Mouse (Mus musculus) brown adipose tissue, adult 24 weeks (tissue): ENCODE results near the gene Casc3. TPM values are rescaled to one million over a fixed set of nuclear protein-coding genes. Genes with fewer than 3 reads are reported as not detected.

Source experiments
- H3K27ac ChIP-seq: fragments of 200-500 bp; replicated peaks from 2 replicates; pipeline ENCODE4 v1.5.1; 2012; ENCODE audit warnings: low read depth, mild to moderate bottlenecking, low read length
- H3K4me1 ChIP-seq: fragments of 200-500 bp; 2 replicates; pipeline ENCODE4 v1.6.1; 2012; ENCODE audit warnings: low read length, mixed read lengths; ENCODE audit not compliant: control insufficient read depth, insufficient read depth, insufficient read length
- H3K4me3 ChIP-seq: fragments of 200-500 bp; 2 replicates; pipeline ENCODE4 v1.5.1; 2012; ENCODE audit warnings: low read depth, mild to moderate bottlenecking, low read length, moderate library complexity; ENCODE audit not compliant: insufficient read depth
- polyA plus RNA-seq: library from polyadenylated mRNA; stranded (reverse); fragments of >200 nt; gene quantifications from 2 replicates; pipeline ENCODE4 v1.2.4, GENCODE M21; 2012; ENCODE audit not compliant: missing spikeins, insufficient read depth, insufficient read length

Casc3 gene
- polyA plus RNA-seq, 1 experiment: 9.2 TPM

- Histone ChIP-seq H3K27ac (peak overlapping the region; percentile 71), H3K4me1 (peaks cover 26% of the 10 kb centered on the region), H3K4me3 (0 out of 2 replicates have a peak overlapping the region, but pooled peaks have one; percentile 4)
These were observed 22.7 kb upstream of the Casc3 start for GRCm38 (mm10) chr11:98781851-98782512.

GRCm38 (mm10) chr11:98782651-98783235 is 22.0 kb upstream of the Casc3 start:
- Histone ChIP-seq H3K4me3 (peak overlapping the region; percentile 41), H3K27ac (peak overlapping the region; percentile 85), H3K4me1 (peaks cover 30% of the 10 kb centered on the region)

GRCm38 (mm10) chr11:98783236-98783696 is 21.4 kb upstream of the Casc3 start:
- H3K4me1 ChIP-seq: peaks cover 31% of the 10 kb centered on the region
- H3K4me3 ChIP-seq: peak overlapping the region; percentile 41
- H3K27ac ChIP-seq: peak overlapping the region; percentile 97

GRCm38 (mm10) chr11:98784139-98784538 is 20.6 kb upstream of the Casc3 start:
- Histone ChIP-seq H3K4me3 (peak overlapping the region; percentile 36), H3K27ac (peak overlapping the region; percentile 97), H3K4me1 (peaks cover 33% of the 10 kb centered on the region)

GRCm38 (mm10) chr11:98785214-98785613 is 19.5 kb upstream of the Casc3 start:
- Histone ChIP-seq H3K27ac (peak overlapping the region; percentile 97), H3K4me3 (peak overlapping the region; percentile 9), H3K4me1 (peaks cover 33% of the 10 kb centered on the region)

- H3K4me1 ChIP-seq: peaks cover 33% of the 10 kb centered on the region
- H3K27ac ChIP-seq: peak overlapping the region; percentile 97
- H3K4me3 ChIP-seq: peak overlapping the region; percentile 51
These were observed 18.9 kb upstream of the Casc3 start for GRCm38 (mm10) chr11:98785772-98786281.

- peaks cover 31% of the 10 kb centered on the region for H3K4me1 ChIP-seq
- H3K4me3 ChIP-seq: peak overlapping the region; percentile 51
- H3K27ac ChIP-seq: peak overlapping the region; percentile 97
These were observed 18.1 kb upstream of the Casc3 start for GRCm38 (mm10) chr11:98786359-98787214.

- Histone ChIP-seq H3K4me3 (no peak overlapping the region), H3K27ac (peak overlapping the region; percentile 58), H3K4me1 (peaks cover 28% of the 10 kb centered on the region)
These were observed 17.5 kb upstream of the Casc3 start for GRCm38 (mm10) chr11:98787229-98787628.

- no peak overlapping the region for H3K4me3 ChIP-seq
- H3K27ac ChIP-seq: peak overlapping the region; percentile 58
- H3K4me1 ChIP-seq: peaks cover 25% of the 10 kb centered on the region
These were observed 17.0 kb upstream of the Casc3 start for GRCm38 (mm10) chr11:98787691-98788090.

- Histone ChIP-seq H3K4me1 (peaks cover 24% of the 10 kb centered on the region), H3K4me3 (no peak overlapping the region)
These were observed 16.6 kb upstream of the Casc3 start for GRCm38 (mm10) chr11:98788139-98788538.

GRCm38 (mm10) chr11:98788550-98789218 is 16.0 kb upstream of the Casc3 start:
- H3K27ac ChIP-seq: peak overlapping the region; percentile 88
- H3K4me3 ChIP-seq: peak overlapping the region; percentile 57
- peaks cover 22% of the 10 kb centered on the region for H3K4me1 ChIP-seq

More at GRCm38 (mm10) chr11:98788139-98788538, 16.6 kb upstream of the Casc3 start:
- H3K27ac ChIP-seq: peak overlapping the region; percentile 88

- Histone ChIP-seq H3K27ac (peak overlapping the region; percentile 57), H3K4me1 (peaks cover 16% of the 10 kb centered on the region), H3K4me3 (peak overlapping the region; percentile 57)
These were observed 15.4 kb upstream of the Casc3 start for GRCm38 (mm10) chr11:98789219-98789807.

- Histone ChIP-seq H3K4me1 (peaks cover 12% of the 10 kb centered on the region), H3K4me3 (peak overlapping the region; percentile 57), H3K27ac (no peak overlapping the region)
These were observed 14.9 kb upstream of the Casc3 start for GRCm38 (mm10) chr11:98789824-98790223.

- Histone ChIP-seq H3K4me1 (peaks cover 7% of the 10 kb centered on the region; the same call in 1 of the 2 replicates), H3K4me3 (no peak overlapping the region), H3K27ac (no peak overlapping the region)
These were observed 14.0 kb upstream of the Casc3 start for GRCm38 (mm10) chr11:98790631-98791205.
